Mouse (Mus musculus) heart, embryonic 13.5 days (tissue): Measurements from ENCODE around the gene Zfp334. TPM values are rescaled to one million over a fixed set of nuclear protein-coding genes. Genes with fewer than 3 reads are reported as not detected.

Experiments used
- ATAC-seq: fragments of 200-750 bp; cut with Nextera tagmentation; 2 replicates; pipeline ENCODE4 v1.8.0; 2017; ENCODE audit warnings: moderate TSS enrichment; ENCODE audit not compliant: insufficient number of reproducible peaks, low FRiP score, low TSS enrichment; ENCODE audit errors: extremely low read depth
- H3K27ac ChIP-seq: fragments of 300-500 bp; sonication (generic); replicated peaks from 2 replicates; pipeline ENCODE4 v1.5.1; 2015; ENCODE audit warnings: moderate library complexity, mild to moderate bottlenecking, inconsistent platforms
- H3K27me3 ChIP-seq: fragments of 300-500 bp; sonication (generic); replicated peaks from 2 replicates; pipeline ENCODE4 v1.6.1; 2015; ENCODE audit warnings: mild to moderate bottlenecking, inconsistent platforms
- H3K36me3 ChIP-seq: fragments of 300-500 bp; sonication (generic); 2 replicates; pipeline ENCODE4 v1.6.1; 2015; ENCODE audit warnings: mild to moderate bottlenecking, inconsistent platforms
- H3K4me1 ChIP-seq: fragments of 300-500 bp; sonication (generic); 2 replicates; pipeline ENCODE4 v1.6.1; 2015; ENCODE audit warnings: inconsistent platforms
- H3K4me2 ChIP-seq: fragments of 300-500 bp; sonication (generic); 2 replicates; pipeline ENCODE4 v1.6.1; 2015; ENCODE audit warnings: inconsistent platforms, mild to moderate bottlenecking, moderate library complexity
- H3K4me3 ChIP-seq: fragments of 300-500 bp; sonication (generic); 2 replicates; pipeline ENCODE4 v1.5.1; 2015; ENCODE audit warnings: moderate library complexity, mild to moderate bottlenecking, inconsistent platforms
- H3K9ac ChIP-seq: fragments of 300-500 bp; sonication (generic); 2 replicates; pipeline ENCODE4 v1.6.1; 2015; ENCODE audit warnings: inconsistent platforms, mild to moderate bottlenecking, moderate library complexity
- H3K9me3 ChIP-seq: fragments of 300-500 bp; sonication (generic); 2 replicates; pipeline ENCODE4 v1.6.1; 2016; ENCODE audit warnings: inconsistent platforms
- WGBS: fragments of 180-500 bp; shearing (Covaris S2); methylation state at CpG from one replicate; pipeline ENCODE4 v1.1.7; 2015; ENCODE audit warnings: mixed read lengths; 5-methylcytosine and 5-hydroxymethylcytosine counted together
- polyA plus RNA-seq: library from polyadenylated mRNA; unstranded; fragments of >200 nt; fragmentation: Nextera tagmentation; extraction: Ambion mirVana; gene quantifications from 2 replicates; pipeline ENCODE4 v1.2.1, GENCODE M21; 2015

Zfp334 gene
- polyA plus RNA-seq = 5.1 and 5.2 TPM in 2 replicates

- WGBS = under 1% methylated on average over 40 of the region's 40 CpGs
Measured at GRCm38 (mm10) chr2:165387844-165388495, at the start of gene Zfp334. TSS of gene Zfp334 (minus strand) at chr2:165388259.

GRCm38 (mm10) chr2:165428694-165429093, 40.6 kb upstream of the Zfp334 start:
- Histone ChIP-seq H3K4me3 (no peak overlapping the region), H3K9ac (no peak overlapping the region), H3K4me2 (no peak overlapping the region), H3K9me3 (no peaks in the 10 kb centered on the region), H3K36me3 (no peaks in the 10 kb centered on the region), H3K27ac (no peak overlapping the region), H3K4me1 (no peaks in the 10 kb centered on the region), H3K27me3 (peaks cover 19% of the 10 kb centered on the region; the same call in 1 of the 2 replicates)
- no peak for ATAC-seq
- WGBS = 22% methylated on average over 7 of the region's 7 CpGs

More at GRCm38 (mm10) chr2:165387844-165388495, at the start of gene Zfp334:
- Histone ChIP-seq H3K4me3 (peak within 1 kb of the TSS; percentile 81), H3K4me2 (peak within 1 kb of the TSS; percentile 79), H3K36me3 (peaks cover 38% of the 10 kb centered on the region), H3K27me3 (no peaks in the 10 kb centered on the region), H3K4me1 (peaks cover 21% of the 10 kb centered on the region), H3K9me3 (no peaks in the 10 kb centered on the region), H3K27ac (peak within 1 kb of the TSS; percentile 90), H3K9ac (peak within 1 kb of the TSS; percentile 92)
- peak; percentile 77; the same call in 1 of the 2 replicates for ATAC-seq

GRCm38 (mm10) chr2:165420195-165420594, 32.1 kb upstream of the Zfp334 start:
- Histone ChIP-seq H3K4me1 (peaks cover 20% of the 10 kb centered on the region), H3K4me2 (no peak overlapping the region), H3K9me3 (no peaks in the 10 kb centered on the region), H3K27me3 (peaks cover 2% of the 10 kb centered on the region; the same call in 1 of the 2 replicates), H3K4me3 (no peak overlapping the region), H3K36me3 (no peaks in the 10 kb centered on the region), H3K27ac (no peak overlapping the region), H3K9ac (0 out of 2 replicates have a peak overlapping the region, but pooled peaks have one; percentile 25)
- WGBS = 67% methylated on average over 2 of the region's 2 CpGs
- no peak for ATAC-seq

GRCm38 (mm10) chr2:165419670-165420111, 31.6 kb upstream of the Zfp334 start:
- 0 out of 2 replicates have a peak overlapping the region, but pooled peaks have one; percentile 25 for H3K9ac ChIP-seq
- peaks cover 20% of the 10 kb centered on the region for H3K4me1 ChIP-seq

GRCm38 (mm10) chr2:165418577-165418976, 30.5 kb upstream of the Zfp334 start:
- ATAC-seq = no peak
- no peak overlapping the region for H3K4me2 ChIP-seq
- WGBS = 79% methylated on average over 2 of the region's 2 CpGs
- no peak overlapping the region for H3K4me3 ChIP-seq
- no peak overlapping the region for H3K27ac ChIP-seq
- H3K9ac ChIP-seq = no peak overlapping the region
- no peaks in the 10 kb centered on the region for H3K36me3 ChIP-seq
- H3K4me1 ChIP-seq = peaks cover 23% of the 10 kb centered on the region
- H3K9me3 ChIP-seq = no peaks in the 10 kb centered on the region
- peaks cover 2% of the 10 kb centered on the region; the same call in 1 of the 2 replicates for H3K27me3 ChIP-seq

More at GRCm38 (mm10) chr2:165419670-165420111, 31.6 kb upstream of the Zfp334 start:
- ATAC-seq = no peak
- H3K36me3 ChIP-seq = no peaks in the 10 kb centered on the region
- H3K27ac ChIP-seq = no peak overlapping the region
- H3K9me3 ChIP-seq = no peaks in the 10 kb centered on the region
- H3K4me2 ChIP-seq = no peak overlapping the region
- H3K4me3 ChIP-seq = no peak overlapping the region
- WGBS = 61% methylated on average over 4 of the region's 4 CpGs
- peaks cover 2% of the 10 kb centered on the region; the same call in 1 of the 2 replicates for H3K27me3 ChIP-seq

- no peak for ATAC-seq
- no peaks in the 10 kb centered on the region for H3K9me3 ChIP-seq
- H3K36me3 ChIP-seq = no peaks in the 10 kb centered on the region
- 50% methylated on average over 7 of the region's 7 CpGs for WGBS
- no peak overlapping the region for H3K4me2 ChIP-seq
- peaks cover 23% of the 10 kb centered on the region for H3K4me1 ChIP-seq
- H3K27me3 ChIP-seq = no peaks in the 10 kb centered on the region
- H3K27ac ChIP-seq = 0 out of 2 replicates have a peak overlapping the region, but pooled peaks have one; percentile 10
- H3K4me3 ChIP-seq = no peak overlapping the region
- H3K9ac ChIP-seq = no peak overlapping the region
Measured at GRCm38 (mm10) chr2:165417291-165417690, 29.2 kb upstream of the Zfp334 start.

GRCm38 (mm10) chr2:165415795-165416194, 27.7 kb upstream of the Zfp334 start:
- Histone ChIP-seq H3K4me3 (no peak overlapping the region), H3K4me1 (peaks cover 23% of the 10 kb centered on the region), H3K4me2 (no peak overlapping the region), H3K36me3 (no peaks in the 10 kb centered on the region), H3K27ac (no peak overlapping the region), H3K27me3 (no peaks in the 10 kb centered on the region; the same call in 1 of the 2 replicates), H3K9ac (no peak overlapping the region), H3K9me3 (no peaks in the 10 kb centered on the region)
- WGBS = 73% methylated on average over 6 of the region's 6 CpGs
- ATAC-seq = no peak

- Histone ChIP-seq H3K4me1 (peaks cover 20% of the 10 kb centered on the region), H3K4me3 (no peak overlapping the region), H3K27me3 (no peaks in the 10 kb centered on the region; the same call in 1 of the 2 replicates), H3K4me2 (no peak overlapping the region), H3K36me3 (no peaks in the 10 kb centered on the region), H3K9ac (no peak overlapping the region), H3K9me3 (no peaks in the 10 kb centered on the region), H3K27ac (no peak overlapping the region)
- ATAC-seq = no peak
- WGBS = 41% methylated on average over 11 of the region's 11 CpGs
Measured at GRCm38 (mm10) chr2:165415141-165415721, 27.2 kb upstream of the Zfp334 start.

GRCm38 (mm10) chr2:165414321-165414720, 26.3 kb upstream of the Zfp334 start:
- no peaks in the 10 kb centered on the region; the same call in 1 of the 2 replicates for H3K27me3 ChIP-seq
- 49% methylated on average over 5 of the region's 5 CpGs for WGBS
- H3K36me3 ChIP-seq = no peaks in the 10 kb centered on the region
- no peak overlapping the region for H3K9ac ChIP-seq
- no peak for ATAC-seq
- H3K4me3 ChIP-seq = no peak overlapping the region
- no peak overlapping the region for H3K27ac ChIP-seq
- no peak overlapping the region for H3K4me2 ChIP-seq
- H3K4me1 ChIP-seq = peaks cover 12% of the 10 kb centered on the region
- no peaks in the 10 kb centered on the region for H3K9me3 ChIP-seq

GRCm38 (mm10) chr2:165413884-165414283, 25.8 kb upstream of the Zfp334 start:
- no peak overlapping the region for H3K9ac ChIP-seq
- no peak overlapping the region for H3K4me3 ChIP-seq
- H3K27ac ChIP-seq = no peak overlapping the region
- H3K4me1 ChIP-seq = peaks cover 12% of the 10 kb centered on the region
- H3K9me3 ChIP-seq = no peaks in the 10 kb centered on the region
- no peak for ATAC-seq
- WGBS = 47% methylated on average over 3 of the region's 3 CpGs
- H3K4me2 ChIP-seq = no peak overlapping the region
- H3K36me3 ChIP-seq = no peaks in the 10 kb centered on the region
- no peaks in the 10 kb centered on the region; the same call in 1 of the 2 replicates for H3K27me3 ChIP-seq

- Histone ChIP-seq H3K36me3 (no peaks in the 10 kb centered on the region), H3K27me3 (no peaks in the 10 kb centered on the region; the same call in 1 of the 2 replicates), H3K4me3 (no peak overlapping the region), H3K9ac (no peak overlapping the region), H3K9me3 (no peaks in the 10 kb centered on the region), H3K4me2 (no peak overlapping the region), H3K27ac (no peak overlapping the region), H3K4me1 (peaks cover 14% of the 10 kb centered on the region)
- ATAC-seq = no peak
- WGBS = 32% methylated on average over 10 of the region's 10 CpGs
Measured at GRCm38 (mm10) chr2:165407700-165408301, 19.7 kb upstream of the Zfp334 start.
